Mouse (Mus musculus) kidney, adult 2 months (tissue): ENCODE measurements around the gene Tns4.

Source experiments
- CTCF ChIP-seq: fragments of 200-500 bp; conservative IDR thresholded peaks from 2 replicates; pipeline ENCODE4 v1.5.1; 2011; ENCODE audit warnings: low read depth, mild to moderate bottlenecking, control low read depth, low read length, moderate library complexity, mixed read lengths; ENCODE audit not compliant: insufficient read depth, insufficient read length
- POLR2A ChIP-seq: fragments of 200-500 bp; IDR thresholded peaks from one replicate; pipeline ENCODE4 v1.6.1; 2011; ENCODE audit warnings: low read depth, low read length, control low read depth

DNA sequence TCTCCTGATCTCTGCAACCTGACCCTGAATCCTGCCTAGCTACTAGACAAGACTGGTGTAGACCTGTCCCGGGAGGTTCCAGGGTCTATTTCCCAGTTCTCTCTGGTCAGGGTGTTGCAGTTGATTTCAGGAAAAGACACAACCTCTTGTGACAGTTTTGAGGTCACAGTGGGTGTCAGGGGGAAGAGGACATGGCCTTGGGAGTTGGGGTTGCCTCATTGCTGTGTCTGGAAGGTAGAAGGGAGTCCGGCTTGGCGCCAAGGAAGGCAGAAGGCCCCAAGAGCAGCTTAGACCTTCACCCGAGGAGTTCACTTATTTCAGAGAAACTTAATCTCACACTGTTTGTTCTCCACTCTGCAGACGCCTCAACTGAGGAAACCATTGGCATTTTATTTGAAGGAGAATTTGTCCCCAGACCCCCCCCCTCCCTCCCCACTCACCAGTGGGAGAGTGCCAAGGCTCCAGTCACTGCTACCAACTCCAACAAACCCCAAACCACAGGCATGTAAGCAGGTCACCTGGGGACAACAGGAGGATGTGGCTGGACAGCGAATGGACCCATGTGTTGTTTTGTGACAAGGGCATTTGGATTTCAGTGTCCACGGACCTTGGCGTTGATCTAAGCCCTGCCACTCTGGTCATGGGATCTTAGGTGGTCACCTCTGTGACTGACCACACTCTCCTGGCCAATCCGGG is 13.6 kb upstream of the Tns4 start:
- TF ChIP-seq CTCF (no peak), POLR2A (no peak)
